Mouse (Mus musculus) midbrain, embryonic 12.5 days (tissue): ENCODE measurements around the gene Lman1l. TPM values are rescaled to one million over a fixed set of nuclear protein-coding genes. Genes with fewer than 3 reads are reported as not detected.

Experiments
- ATAC-seq: fragments of 200-750 bp; cut with Nextera tagmentation; 2 replicates; pipeline ENCODE4 v1.8.0; 2017; ENCODE audit warnings: low read depth, moderate TSS enrichment, moderate library complexity; ENCODE audit not compliant: low FRiP score
- H3K27ac ChIP-seq: fragments of 300-500 bp; sonication (generic); replicated peaks from 2 replicates; pipeline ENCODE4 v1.5.1; 2016; ENCODE audit warnings: mild to moderate bottlenecking
- H3K27me3 ChIP-seq: fragments of 300-500 bp; sonication (generic); 2 replicates; pipeline ENCODE4 v1.6.1; 2016; ENCODE audit warnings: mild to moderate bottlenecking
- H3K36me3 ChIP-seq: fragments of 300-500 bp; sonication (generic); 2 replicates; pipeline ENCODE4 v1.6.1; 2016
- H3K4me1 ChIP-seq: fragments of 300-500 bp; sonication (generic); 2 replicates; pipeline ENCODE4 v1.6.1; 2016
- H3K4me2 ChIP-seq: fragments of 300-500 bp; sonication (generic); replicated peaks from 2 replicates; pipeline ENCODE4 v1.6.1; 2016; ENCODE audit warnings: mild to moderate bottlenecking, moderate library complexity
- H3K4me3 ChIP-seq: fragments of 300-500 bp; sonication (generic); 2 replicates; pipeline ENCODE4 v1.5.1; 2016; ENCODE audit warnings: mild to moderate bottlenecking
- H3K9ac ChIP-seq: fragments of 300-500 bp; sonication (generic); replicated peaks from 2 replicates; pipeline ENCODE4 v1.6.1; 2016; ENCODE audit warnings: mild to moderate bottlenecking, moderate library complexity
- H3K9me3 ChIP-seq: fragments of 300-500 bp; sonication (generic); 2 replicates; pipeline ENCODE4 v1.6.1; 2016; ENCODE audit warnings: mild to moderate bottlenecking
- WGBS: fragments of 180-500 bp; shearing (Covaris S2); methylation state at CpG from one replicate; pipeline ENCODE4 v1.1.7; 2016; 5-methylcytosine and 5-hydroxymethylcytosine counted together
- polyA plus RNA-seq: library from polyadenylated mRNA; unstranded; fragments of >200 nt; fragmentation: Nextera tagmentation; extraction: Ambion mirVana; gene quantifications from 2 replicates; pipeline ENCODE4 v1.2.1, GENCODE M21; 2016

Lman1l gene
- polyA plus RNA-seq, 1 experiment from 2014 or later = 0.10 TPM

GRCm38 (mm10) chr9:57644944-57645893, 24.6 kb upstream of the Lman1l start:
- Histone ChIP-seq H3K4me2 (peak overlapping the region; percentile 96), H3K4me3 (peak overlapping the region; percentile 98), H3K9ac (peak overlapping the region; percentile 100), H3K4me1 (peaks cover 49% of the 10 kb centered on the region), H3K27me3 (peaks cover 9% of the 10 kb centered on the region; the same call in 1 of the 2 replicates), H3K36me3 (peaks cover 3% of the 10 kb centered on the region; the same call in 1 of the 2 replicates), H3K9me3 (no peaks in the 10 kb centered on the region), H3K27ac (peak overlapping the region; percentile 98)
- under 1% methylated on average over 64 of the region's 85 CpGs for WGBS
- ATAC-seq = peak; percentile 87

- Histone ChIP-seq H3K4me1 (peaks cover 56% of the 10 kb centered on the region), H3K9me3 (no peaks in the 10 kb centered on the region), H3K9ac (peak overlapping the region; percentile 100), H3K36me3 (peaks cover 3% of the 10 kb centered on the region; the same call in 1 of the 2 replicates), H3K27ac (peak overlapping the region; percentile 98), H3K27me3 (peaks cover 9% of the 10 kb centered on the region; the same call in 1 of the 2 replicates), H3K4me2 (peak overlapping the region; percentile 96), H3K4me3 (peak overlapping the region; percentile 98)
- under 1% methylated on average over 18 of the region's 18 CpGs for WGBS
- peak; percentile 53 for ATAC-seq
These were observed 23.9 kb upstream of the Lman1l start for GRCm38 (mm10) chr9:57644442-57644943.

- 65% methylated on average over 7 of the region's 7 CpGs for WGBS
- Histone ChIP-seq H3K4me1 (peaks cover 63% of the 10 kb centered on the region), H3K9ac (peak overlapping the region; percentile 100), H3K4me3 (peak overlapping the region; percentile 98), H3K36me3 (peaks cover 3% of the 10 kb centered on the region; the same call in 1 of the 2 replicates), H3K27ac (no peak overlapping the region), H3K27me3 (peaks cover 9% of the 10 kb centered on the region; the same call in 1 of the 2 replicates), H3K9me3 (no peaks in the 10 kb centered on the region), H3K4me2 (peak overlapping the region; percentile 96)
- ATAC-seq = no peak
These were observed 23.2 kb upstream of the Lman1l start for GRCm38 (mm10) chr9:57643856-57644180.

GRCm38 (mm10) chr9:57643169-57643855, 22.7 kb upstream of the Lman1l start:
- WGBS = 78% methylated on average over 9 of the region's 9 CpGs
- peaks cover 9% of the 10 kb centered on the region; the same call in 1 of the 2 replicates for H3K27me3 ChIP-seq
- H3K4me1 ChIP-seq = peaks cover 68% of the 10 kb centered on the region
- no peak for ATAC-seq
- H3K4me3 ChIP-seq = peak overlapping the region; percentile 98
- no peaks in the 10 kb centered on the region for H3K9me3 ChIP-seq
- H3K27ac ChIP-seq = no peak overlapping the region
- H3K36me3 ChIP-seq = peaks cover 3% of the 10 kb centered on the region; the same call in 1 of the 2 replicates
- peak overlapping the region; percentile 100 for H3K9ac ChIP-seq
- H3K4me2 ChIP-seq = peak overlapping the region; percentile 96

- H3K27me3 ChIP-seq = peaks cover 5% of the 10 kb centered on the region; the same call in 1 of the 2 replicates
- H3K9me3 ChIP-seq = no peaks in the 10 kb centered on the region
- no peak overlapping the region for H3K4me3 ChIP-seq
- H3K9ac ChIP-seq = peak overlapping the region; percentile 29; the same call in 1 of the 2 replicates
- no peak overlapping the region for H3K27ac ChIP-seq
- H3K4me1 ChIP-seq = peaks cover 79% of the 10 kb centered on the region
- H3K36me3 ChIP-seq = peaks cover 3% of the 10 kb centered on the region; the same call in 1 of the 2 replicates
- WGBS = 88% methylated on average over 13 of the region's 13 CpGs
- ATAC-seq = no peak
- H3K4me2 ChIP-seq = no peak overlapping the region
These were observed 21.4 kb upstream of the Lman1l start for GRCm38 (mm10) chr9:57641775-57642550.

- Histone ChIP-seq H3K4me1 (peaks cover 79% of the 10 kb centered on the region), H3K27ac (no peak overlapping the region), H3K9ac (no peak overlapping the region), H3K27me3 (no peaks in the 10 kb centered on the region), H3K4me2 (no peak overlapping the region), H3K9me3 (no peaks in the 10 kb centered on the region), H3K4me3 (no peak overlapping the region), H3K36me3 (peaks cover 3% of the 10 kb centered on the region; the same call in 1 of the 2 replicates)
- ATAC-seq = no peak
- WGBS = 74% methylated on average over 1 of the region's 1 CpGs
These were observed 20.4 kb upstream of the Lman1l start for GRCm38 (mm10) chr9:57641022-57641421.

- peaks cover 73% of the 10 kb centered on the region for H3K4me1 ChIP-seq
- H3K9me3 ChIP-seq = no peaks in the 10 kb centered on the region
- no peak overlapping the region; the same call in 1 of the 2 replicates for H3K9ac ChIP-seq
- peaks cover 3% of the 10 kb centered on the region; the same call in 1 of the 2 replicates for H3K36me3 ChIP-seq
- H3K27ac ChIP-seq = peak overlapping the region; percentile 52
- no peaks in the 10 kb centered on the region for H3K27me3 ChIP-seq
- ATAC-seq = no peak
- H3K4me3 ChIP-seq = no peak overlapping the region; the same call in 1 of the 2 replicates
- 35% methylated on average over 15 of the region's 15 CpGs for WGBS
- H3K4me2 ChIP-seq = peak overlapping the region; percentile 27
These were observed 19.8 kb upstream of the Lman1l start for GRCm38 (mm10) chr9:57640384-57640783.

- Histone ChIP-seq H3K27me3 (no peaks in the 10 kb centered on the region), H3K9ac (no peak overlapping the region; the same call in 1 of the 2 replicates), H3K9me3 (no peaks in the 10 kb centered on the region), H3K4me2 (peak overlapping the region; percentile 27), H3K4me3 (no peak overlapping the region; the same call in 1 of the 2 replicates), H3K4me1 (peaks cover 73% of the 10 kb centered on the region), H3K36me3 (peaks cover 3% of the 10 kb centered on the region; the same call in 1 of the 2 replicates), H3K27ac (peak overlapping the region; percentile 52)
- WGBS = 72% methylated on average over 5 of the region's 5 CpGs
- ATAC-seq = no peak
These were observed 19.2 kb upstream of the Lman1l start for GRCm38 (mm10) chr9:57639661-57640328.

GRCm38 (mm10) chr9:57638651-57639459, 18.3 kb upstream of the Lman1l start:
- peaks cover 71% of the 10 kb centered on the region for H3K4me1 ChIP-seq
- ATAC-seq = no peak
- no peak overlapping the region for H3K9ac ChIP-seq
- H3K4me3 ChIP-seq = no peak overlapping the region
- peak overlapping the region; percentile 26 for H3K27ac ChIP-seq
- 54% methylated on average over 8 of the region's 8 CpGs for WGBS
- H3K9me3 ChIP-seq = no peaks in the 10 kb centered on the region
- no peaks in the 10 kb centered on the region for H3K27me3 ChIP-seq
- no peak overlapping the region for H3K4me2 ChIP-seq
- H3K36me3 ChIP-seq = peaks cover 6% of the 10 kb centered on the region; the same call in 1 of the 2 replicates

GRCm38 (mm10) chr9:57637741-57638322, 17.3 kb upstream of the Lman1l start:
- H3K9ac ChIP-seq = no peak overlapping the region; the same call in 1 of the 2 replicates
- H3K36me3 ChIP-seq = peaks cover 7% of the 10 kb centered on the region; the same call in 1 of the 2 replicates
- H3K4me3 ChIP-seq = no peak overlapping the region
- H3K4me1 ChIP-seq = peaks cover 66% of the 10 kb centered on the region
- no peak for ATAC-seq
- 69% methylated on average over 6 of the region's 6 CpGs for WGBS
- H3K27me3 ChIP-seq = no peaks in the 10 kb centered on the region
- H3K9me3 ChIP-seq = no peaks in the 10 kb centered on the region
- no peak overlapping the region for H3K4me2 ChIP-seq
- 0 out of 2 replicates have a peak overlapping the region, but pooled peaks have one; percentile 26 for H3K27ac ChIP-seq
